Mouse (Mus musculus) spleen, adult 2 months (tissue): ENCODE results near the gene Gin1. TPM values are rescaled to one million over a fixed set of nuclear protein-coding genes. Genes with fewer than 3 reads are reported as not detected.

ENCODE experiments used
- DNase-seq, 2 experiments: peaks; one replicate each; pipeline versions ENCODE4 v3.0.0 to v3.0.0-alpha.2; 2012 to 2021; ENCODE audit warnings: low spot score in 2 of 2, low read depth in 1 of 2
- H3K27ac ChIP-seq: fragments of 200-500 bp; 2 replicates; pipeline ENCODE4 v1.5.1; 2012; ENCODE audit warnings: low read length, inconsistent platforms; ENCODE audit not compliant: insufficient read depth
- H3K27me3 ChIP-seq: fragments of 200-500 bp; 2 replicates; pipeline ENCODE4 v1.6.1; 2012; ENCODE audit warnings: mild to moderate bottlenecking, moderate library complexity, low read length, inconsistent platforms; ENCODE audit not compliant: control insufficient read depth, insufficient read depth
- H3K36me3 ChIP-seq: fragments of 200-500 bp; 2 replicates; pipeline ENCODE4 v1.6.1; 2012; ENCODE audit warnings: mild to moderate bottlenecking, low read length, inconsistent platforms; ENCODE audit not compliant: control insufficient read depth, insufficient read depth
- H3K4me1 ChIP-seq: fragments of 200-500 bp; 2 replicates; pipeline ENCODE4 v1.6.1; 2011; ENCODE audit warnings: inconsistent platforms; ENCODE audit not compliant: control insufficient read depth, insufficient read depth, insufficient read length
- H3K4me3 ChIP-seq: fragments of 200-500 bp; 2 replicates; pipeline ENCODE4 v1.5.1; 2011; ENCODE audit warnings: mild to moderate bottlenecking, inconsistent platforms; ENCODE audit not compliant: insufficient read depth, insufficient read length; ENCODE audit errors: extremely low read depth
- CTCF ChIP-seq: fragments of 200-500 bp; IDR thresholded peaks from 2 replicates; pipeline ENCODE4 v1.5.1; 2011; ENCODE audit warnings: mild to moderate bottlenecking, inconsistent platforms; ENCODE audit not compliant: insufficient read depth, insufficient read length, insufficient replicate concordance; ENCODE audit errors: extremely low read depth
- POLR2A ChIP-seq: fragments of 200-500 bp; IDR thresholded peaks from 2 replicates; pipeline ENCODE4 v1.6.1; 2011; ENCODE audit warnings: low read depth, low read length, inconsistent platforms
- WGBS: fragments of 180-500 bp; shearing (Covaris S2); methylation state at CpG from one replicate; pipeline ENCODE4 v1.1.7; 2018; 5-methylcytosine and 5-hydroxymethylcytosine counted together
- polyA plus RNA-seq: library from polyadenylated mRNA; depleted of rRNA; stranded (reverse); fragments of >200 nt; gene quantifications from 2 replicates; pipeline ENCODE4 v1.2.3, GENCODE M21; 2012

Gene Gin1
- polyA plus RNA-seq, 1 experiment, result 1.3 TPM

DNA sequence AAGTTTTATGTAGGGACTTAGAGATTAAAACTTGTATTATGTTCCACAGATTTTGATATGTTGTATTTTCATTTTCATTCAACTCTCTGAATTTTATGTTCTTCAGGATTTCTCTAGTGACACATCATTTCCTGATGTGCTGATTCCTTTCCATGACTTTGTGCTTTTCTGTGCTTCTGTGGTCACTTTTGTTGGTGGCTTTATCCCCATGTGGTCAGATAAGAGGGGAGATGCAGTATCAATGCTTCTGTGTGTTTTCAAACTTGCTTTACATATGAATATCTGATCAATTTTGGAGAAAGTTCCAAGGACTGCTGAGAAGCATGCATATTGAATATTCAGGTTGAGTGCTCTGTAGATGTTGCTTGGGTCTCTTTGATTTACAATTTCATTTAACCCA lies 34.5 kb downstream of the Gin1 start:
- H3K4me3 ChIP-seq, result no peak overlapping the region
- no peak for TF ChIP-seq POLR2A
- no peak for TF ChIP-seq CTCF
- no peaks in the 10 kb centered on the region for H3K36me3 ChIP-seq
- no peak for DNase-seq
- no peaks in the 10 kb centered on the region for H3K27me3 ChIP-seq
- no peaks in the 10 kb centered on the region for H3K4me1 ChIP-seq
- H3K27ac ChIP-seq, result no peak overlapping the region

DNA sequence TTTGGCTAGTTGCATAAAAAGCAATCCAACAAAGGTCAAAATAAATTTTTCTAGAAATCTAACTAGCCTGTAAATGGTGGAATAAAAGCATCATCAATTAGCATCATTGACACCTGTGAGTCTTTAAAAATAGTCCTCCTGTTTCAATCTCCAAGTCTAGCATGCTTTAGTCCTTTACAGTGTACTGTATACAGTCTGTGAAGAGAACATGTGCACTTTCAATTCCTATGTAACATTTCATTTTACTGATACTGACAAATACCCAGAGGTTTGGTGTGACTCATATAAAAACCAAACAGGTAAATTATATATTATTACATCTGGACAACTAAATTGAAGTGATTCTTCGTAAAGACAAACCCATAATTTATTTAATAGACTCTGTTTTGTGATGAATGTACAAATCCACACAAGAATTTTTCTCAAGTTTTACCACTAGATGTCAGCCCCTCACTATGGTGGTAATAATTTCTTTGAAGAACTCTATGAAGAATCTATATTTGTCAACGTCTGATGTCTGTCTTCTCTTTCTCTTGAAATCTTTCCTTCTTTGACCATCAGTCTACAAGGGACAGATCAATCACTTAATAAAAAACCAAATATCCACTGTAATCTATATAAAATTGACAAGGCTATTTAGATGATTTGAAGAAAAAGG lies 39.4 kb downstream of the Gin1 start:
- WGBS, result 29% methylated on average over 2 of the region's 2 CpGs
- H3K27me3 ChIP-seq, result no peaks in the 10 kb centered on the region
- no peak for DNase-seq
- TF ChIP-seq CTCF (no peak), POLR2A (no peak)
- no peak overlapping the region for H3K4me3 ChIP-seq
- no peaks in the 10 kb centered on the region for H3K4me1 ChIP-seq
- no peaks in the 10 kb centered on the region for H3K36me3 ChIP-seq
- no peak overlapping the region for H3K27ac ChIP-seq

- no peak for DNase-seq
- TF ChIP-seq POLR2A, result no peak
- Histone ChIP-seq H3K4me1 (no peaks in the 10 kb centered on the region), H3K27ac (no peak overlapping the region), H3K36me3 (no peaks in the 10 kb centered on the region), H3K4me3 (no peak overlapping the region), H3K27me3 (no peaks in the 10 kb centered on the region)
- 91% methylated on average over 3 of the region's 3 CpGs for whole genome bisulfite sequencing
Measured at GRCm38 (mm10) chr1:97821282-97821681, 51.3 kb downstream of the Gin1 start.

GRCm38 (mm10) chr1:97822203-97822602 lies 52.2 kb downstream of the Gin1 start:
- Histone ChIP-seq H3K4me1 (no peaks in the 10 kb centered on the region), H3K27me3 (no peaks in the 10 kb centered on the region), H3K4me3 (no peak overlapping the region), H3K36me3 (no peaks in the 10 kb centered on the region), H3K27ac (no peak overlapping the region)
- 89% methylated on average over 5 of the region's 5 CpGs for WGBS
- DNase-seq, result no peak
- TF ChIP-seq CTCF (no peak), POLR2A (no peak)

DNA sequence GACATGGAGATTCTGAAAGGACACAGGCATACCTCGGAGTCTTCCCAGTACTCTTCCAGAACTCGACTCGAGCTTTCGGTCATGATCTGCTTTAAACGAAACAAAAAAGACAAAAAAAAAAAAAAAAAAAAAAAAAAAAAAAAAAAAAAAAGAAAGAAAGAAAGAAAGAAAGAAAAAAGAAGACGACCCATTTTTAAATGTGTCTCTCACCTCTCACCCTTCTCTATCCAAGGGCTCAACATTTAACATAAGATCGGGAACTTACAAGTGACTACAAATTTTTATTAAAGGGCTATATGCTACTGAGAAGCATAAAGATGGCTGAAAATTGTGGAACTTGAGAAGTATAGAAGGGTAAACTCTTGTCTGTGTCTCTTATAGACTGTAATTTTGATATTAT lies 52.9 kb downstream of the Gin1 start:
- Histone ChIP-seq H3K27me3 (no peaks in the 10 kb centered on the region), H3K4me1 (no peaks in the 10 kb centered on the region), H3K27ac (no peak overlapping the region), H3K4me3 (no peak overlapping the region), H3K36me3 (no peaks in the 10 kb centered on the region)
- TF ChIP-seq CTCF (no peak), POLR2A (no peak)
- WGBS, result 98% methylated on average over 7 of the region's 7 CpGs
- DNase-seq, result no peak

GRCm38 (mm10) chr1:97827566-97827965 lies 57.6 kb downstream of the Gin1 start:
- H3K27ac ChIP-seq, result no peak overlapping the region
- no peak overlapping the region for H3K4me3 ChIP-seq
- no peak for DNase-seq
- H3K4me1 ChIP-seq, result no peaks in the 10 kb centered on the region
- 80% methylated on average over 2 of the region's 2 CpGs for WGBS
- no peaks in the 10 kb centered on the region for H3K36me3 ChIP-seq
- no peaks in the 10 kb centered on the region for H3K27me3 ChIP-seq
- TF ChIP-seq CTCF (no peak), POLR2A (no peak)

DNA sequence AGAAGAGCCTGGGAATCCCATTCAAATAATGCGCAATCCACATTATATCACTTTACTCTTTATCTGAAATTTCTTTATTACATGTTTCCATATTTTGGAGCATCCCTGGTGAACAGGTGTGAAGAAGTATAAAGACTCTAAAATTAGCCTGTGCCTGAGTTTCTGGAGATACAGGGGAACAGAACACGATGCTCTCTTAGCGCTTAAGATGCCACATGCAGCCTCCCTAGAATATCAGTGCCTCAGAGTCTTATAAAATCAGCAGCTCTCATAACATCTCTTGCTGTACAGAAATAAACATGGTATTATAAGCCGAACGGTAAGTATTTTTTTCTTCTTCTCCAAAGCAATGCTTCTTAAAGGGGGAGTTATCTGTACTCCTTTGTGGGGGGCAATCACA lies 58.1 kb downstream of the Gin1 start:
- no peak overlapping the region for H3K27ac ChIP-seq

More for the DNA sequence above, 58.1 kb downstream of the Gin1 start:
- no peaks in the 10 kb centered on the region for H3K36me3 ChIP-seq
- no peak for DNase-seq
- H3K4me3 ChIP-seq, result no peak overlapping the region
- TF ChIP-seq CTCF, result no peak
- TF ChIP-seq POLR2A, result no peak
- WGBS, result 95% methylated on average over 5 of the region's 5 CpGs
- H3K4me1 ChIP-seq, result no peaks in the 10 kb centered on the region
- no peaks in the 10 kb centered on the region for H3K27me3 ChIP-seq
